Mouse (Mus musculus) heart, embryonic 16.5 days (tissue): ENCODE data around the gene Vps45. TPM values are rescaled to one million over a fixed set of nuclear protein-coding genes. Genes with fewer than 3 reads are reported as not detected.
A peak's percentile ranks its signal among the peaks of the same experiment; 100 is the strongest.

Experiments
- ATAC-seq: fragments of 200-750 bp; cut with Nextera tagmentation; replicated peaks from 2 replicates; pipeline ENCODE4 v1.8.0; 2017; ENCODE audit warnings: moderate number of reproducible peaks; ENCODE audit not compliant: insufficient read depth, low FRiP score; ENCODE audit errors: extremely low read depth
- H3K27ac ChIP-seq: fragments of 300-500 bp; sonication (generic); 2 replicates; pipeline ENCODE4 v1.5.1; 2014; ENCODE audit warnings: mild to moderate bottlenecking, low read length, control low read depth, moderate library complexity
- H3K27me3 ChIP-seq: fragments of 300-500 bp; sonication (generic); 2 replicates; pipeline ENCODE4 v1.6.1; 2014; ENCODE audit warnings: low read length, mixed read lengths; ENCODE audit not compliant: control insufficient read depth, insufficient read depth
- H3K36me3 ChIP-seq: fragments of 300-500 bp; sonication (generic); 2 replicates; pipeline ENCODE4 v1.6.1; 2014; ENCODE audit not compliant: control insufficient read depth, insufficient read depth
- H3K4me1 ChIP-seq: fragments of 300-500 bp; sonication (generic); 2 replicates; pipeline ENCODE4 v1.6.1; 2014; ENCODE audit warnings: low read length, mixed read lengths; ENCODE audit not compliant: control insufficient read depth, insufficient read depth
- H3K4me2 ChIP-seq: fragments of 300-500 bp; sonication (generic); 2 replicates; pipeline ENCODE4 v1.6.1; 2014; ENCODE audit warnings: low read depth, mild to moderate bottlenecking, control low read depth, low read length
- H3K4me3 ChIP-seq: fragments of 300-500 bp; sonication (generic); 2 replicates; pipeline ENCODE4 v1.5.1; 2014; ENCODE audit warnings: mild to moderate bottlenecking, control low read depth, low read length
- H3K9ac ChIP-seq: fragments of 300-500 bp; sonication (generic); 2 replicates; pipeline ENCODE4 v1.6.1; 2014; ENCODE audit warnings: low read length, control low read depth
- H3K9me3 ChIP-seq: fragments of 300-500 bp; sonication (generic); replicated peaks from 2 replicates; pipeline ENCODE4 v1.6.1; 2016; ENCODE audit warnings: low read length; ENCODE audit not compliant: control insufficient read depth
- WGBS: fragments of 180-500 bp; shearing (Covaris S2); extraction: QIAGEN DNeasy Blood & Tissue Kit; methylation state at CpG from one replicate; pipeline ENCODE4 v1.1.7; 2014; 5-methylcytosine and 5-hydroxymethylcytosine counted together
- polyA plus RNA-seq: library from polyadenylated mRNA; unstranded; fragments of >200 nt; fragmentation: Nextera tagmentation; extraction: Ambion mirVana; gene quantifications from 2 replicates; pipeline ENCODE4 v1.2.1, GENCODE M21; 2015

The Vps45 gene
- polyA plus RNA-seq = 34.6 and 39.4 TPM in 2 replicates

DNA sequence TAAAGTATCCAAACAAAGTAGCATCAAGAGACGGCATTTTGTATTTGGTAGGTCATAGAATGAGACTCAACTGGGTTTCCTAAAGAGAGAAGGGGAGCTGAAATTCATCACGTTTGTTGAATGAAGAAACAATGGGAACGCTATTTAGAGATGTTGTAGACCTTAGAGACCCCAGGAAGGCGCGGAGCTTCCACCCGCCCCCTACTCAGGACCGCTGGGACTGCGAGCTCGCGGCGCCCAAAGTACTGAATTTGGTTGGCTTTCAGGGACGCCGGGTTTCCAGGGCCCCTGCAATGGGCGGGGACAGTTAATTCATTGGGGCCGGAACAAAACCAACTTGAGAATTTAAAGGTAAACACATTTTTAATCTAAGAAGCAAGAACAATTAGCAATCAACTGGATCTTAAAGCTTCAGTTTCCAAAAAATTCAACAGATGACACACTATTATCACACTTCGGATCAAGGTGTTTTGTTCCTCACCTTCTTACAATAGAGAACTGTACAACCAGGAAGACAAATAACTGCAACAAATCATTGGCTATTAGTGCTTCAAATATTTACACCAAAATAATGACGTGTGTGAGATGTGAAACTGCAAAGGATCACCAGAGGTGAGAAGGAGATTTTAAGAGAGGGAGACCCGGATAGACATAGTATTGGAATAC, at the start of gene Vps45:
TSS of gene Vps45 (minus strand) at position 236 of the 666 bp plus-strand sequence.
- Histone ChIP-seq H3K9me3 (no peaks in the 10 kb centered on the region), H3K4me3 (peak within 1 kb of the TSS; percentile 75), H3K4me2 (peak within 1 kb of the TSS; percentile 97), H3K27ac (peak within 1 kb of the TSS; percentile 87), H3K27me3 (no peaks in the 10 kb centered on the region), H3K9ac (peak within 1 kb of the TSS; percentile 79), H3K4me1 (peaks cover 13% of the 10 kb centered on the region), H3K36me3 (no peaks in the 10 kb centered on the region)
- 2% methylated on average over 18 of the region's 18 CpGs for WGBS
- ATAC-seq = peak; percentile 78

DNA sequence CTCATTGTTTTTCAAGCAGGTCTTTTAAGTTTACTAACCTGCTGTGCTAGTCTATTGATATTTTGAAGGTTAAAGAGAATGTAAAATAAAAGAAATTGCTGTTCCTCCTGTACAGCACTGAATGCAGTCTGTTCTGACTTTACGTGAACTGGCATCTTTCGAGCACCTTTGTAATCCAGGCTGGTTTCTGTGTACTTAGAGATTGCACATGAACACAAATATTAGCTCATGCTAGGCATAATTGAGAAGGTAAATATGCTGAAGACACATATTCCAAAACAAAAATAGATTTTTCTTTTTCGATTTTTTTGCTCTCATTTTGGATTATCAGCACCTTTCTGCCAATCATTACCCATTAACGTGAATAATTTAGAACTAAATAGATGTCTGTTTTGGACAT, 47.9 kb upstream of the Vps45 start:
- no peaks in the 10 kb centered on the region for H3K27me3 ChIP-seq
- H3K4me2 ChIP-seq = no peak overlapping the region; the same call in 1 of the 2 replicates
- no peaks in the 10 kb centered on the region for H3K36me3 ChIP-seq
- no peaks in the 10 kb centered on the region for H3K9me3 ChIP-seq
- peaks cover 19% of the 10 kb centered on the region for H3K4me1 ChIP-seq
- H3K27ac ChIP-seq = no peak overlapping the region
- 74% methylated on average over 4 of the region's 4 CpGs for WGBS
- no peak overlapping the region for H3K4me3 ChIP-seq
- ATAC-seq = no peak
- no peak overlapping the region for H3K9ac ChIP-seq

DNA sequence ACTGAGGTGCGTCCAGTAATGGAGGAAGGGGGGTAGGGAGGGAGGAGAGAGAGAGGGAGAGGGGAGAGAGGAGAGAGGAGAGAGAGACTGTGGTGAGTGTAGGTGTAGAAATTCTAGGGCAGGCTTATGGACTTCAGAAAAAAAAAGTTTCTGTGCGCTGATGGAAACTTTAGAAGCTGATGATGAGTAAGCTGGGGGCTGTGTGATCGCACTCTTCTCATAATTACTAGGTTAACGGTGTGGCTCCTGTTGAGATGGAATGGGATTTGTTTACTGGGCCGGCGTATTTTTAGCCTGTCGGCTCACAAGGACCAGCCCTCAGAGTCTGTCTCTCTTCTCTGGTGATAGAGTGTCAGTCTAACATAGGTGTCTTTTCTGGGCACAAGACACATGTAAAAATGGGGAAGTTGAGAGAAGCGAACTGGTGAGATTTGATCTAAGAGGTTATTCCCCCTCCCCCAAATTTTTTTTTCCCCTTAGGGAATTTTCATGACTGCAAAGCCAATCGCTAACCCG, 47.0 kb upstream of the Vps45 start:
- Histone ChIP-seq H3K4me1 (peaks cover 19% of the 10 kb centered on the region), H3K9ac (peak overlapping the region; percentile 94), H3K27me3 (no peaks in the 10 kb centered on the region), H3K36me3 (no peaks in the 10 kb centered on the region), H3K4me2 (peak overlapping the region; percentile 73), H3K27ac (peak overlapping the region; percentile 98), H3K9me3 (no peaks in the 10 kb centered on the region), H3K4me3 (peak overlapping the region; percentile 90)
- ATAC-seq = no peak; the same call in 1 of the 2 replicates
- WGBS = 6% methylated on average over 10 of the region's 10 CpGs

DNA sequence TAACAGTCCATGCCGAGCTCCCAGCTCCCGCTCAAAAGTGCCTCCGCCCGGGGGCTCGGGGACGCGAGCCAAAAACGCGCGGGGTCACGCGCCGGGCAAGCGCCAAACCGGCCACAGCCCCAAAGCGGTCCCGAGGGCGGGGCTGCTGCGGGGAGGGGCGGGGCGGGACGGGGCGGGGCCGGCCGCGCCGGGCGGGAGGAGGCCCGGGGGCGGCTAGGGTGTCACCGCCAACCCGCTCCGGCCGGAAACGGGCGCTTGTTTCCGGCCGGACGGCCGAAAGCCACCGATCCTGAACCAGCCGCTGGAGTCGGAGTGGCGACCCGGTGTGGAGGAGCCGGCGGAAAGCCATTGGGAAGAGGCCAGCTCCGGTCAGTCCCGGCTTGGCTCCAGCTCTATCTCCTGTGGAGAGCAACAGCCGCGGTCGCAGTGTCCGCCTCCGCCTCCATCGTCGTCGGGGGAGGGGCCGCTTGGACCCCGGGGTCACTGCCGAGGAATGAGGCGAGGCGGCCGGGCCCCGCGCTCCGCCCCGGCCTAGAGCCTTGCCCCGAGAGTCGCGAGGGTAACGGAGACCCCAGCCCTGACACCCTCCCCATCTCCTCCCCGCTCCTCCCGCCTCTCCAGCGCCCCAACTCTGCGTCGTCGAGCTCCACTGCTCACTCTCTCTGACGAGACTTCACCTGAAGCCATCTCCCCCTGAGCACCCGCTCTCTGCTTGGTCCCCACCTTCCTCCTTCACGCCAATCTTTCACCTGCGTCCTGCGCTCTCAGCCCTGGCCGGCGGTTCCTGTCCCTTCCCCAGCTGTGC, 46.2 kb upstream of the Vps45 start, which contains the start of gene Otud7b:
TSS of gene Otud7b (plus strand) at position 267 of the 805 bp plus-strand sequence.
- Histone ChIP-seq H3K4me1 (peaks cover 19% of the 10 kb centered on the region), H3K9ac (peak within 1 kb of the TSS; percentile 94), H3K9me3 (no peaks in the 10 kb centered on the region), H3K27me3 (no peaks in the 10 kb centered on the region), H3K4me2 (peak within 1 kb of the TSS; percentile 73), H3K4me3 (peak within 1 kb of the TSS; percentile 90), H3K36me3 (no peaks in the 10 kb centered on the region), H3K27ac (peak within 1 kb of the TSS; percentile 98)
- WGBS = under 1% methylated on average over 83 of the region's 84 CpGs
- ATAC-seq = peak; percentile 93

DNA sequence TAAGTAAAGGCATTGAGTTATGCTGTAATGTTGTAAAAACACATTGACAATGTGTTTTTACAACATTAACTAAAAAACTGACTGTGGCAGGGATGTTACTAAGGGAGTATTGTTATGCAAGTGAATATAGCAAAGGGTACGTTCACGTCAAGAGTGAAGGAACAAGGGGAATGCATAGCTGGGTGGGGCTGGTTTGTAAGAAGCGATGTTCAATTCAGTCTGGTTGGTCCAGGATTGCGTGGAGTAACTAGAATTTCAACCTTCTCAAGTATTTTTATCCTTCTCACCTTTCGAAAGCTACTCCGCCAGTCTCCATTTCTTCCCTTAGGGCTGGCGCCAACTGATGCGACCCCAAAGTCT, 45.6 kb upstream of the Vps45 start:
- WGBS = under 1% methylated on average over 8 of the region's 8 CpGs
- Histone ChIP-seq H3K27me3 (no peaks in the 10 kb centered on the region), H3K9ac (peak overlapping the region; percentile 94), H3K4me1 (peaks cover 19% of the 10 kb centered on the region), H3K4me2 (peak overlapping the region; percentile 70), H3K9me3 (no peaks in the 10 kb centered on the region), H3K4me3 (peak overlapping the region; percentile 90), H3K36me3 (no peaks in the 10 kb centered on the region), H3K27ac (peak overlapping the region; percentile 98)
- ATAC-seq = peak; percentile 5; the same call in 1 of the 2 replicates

DNA sequence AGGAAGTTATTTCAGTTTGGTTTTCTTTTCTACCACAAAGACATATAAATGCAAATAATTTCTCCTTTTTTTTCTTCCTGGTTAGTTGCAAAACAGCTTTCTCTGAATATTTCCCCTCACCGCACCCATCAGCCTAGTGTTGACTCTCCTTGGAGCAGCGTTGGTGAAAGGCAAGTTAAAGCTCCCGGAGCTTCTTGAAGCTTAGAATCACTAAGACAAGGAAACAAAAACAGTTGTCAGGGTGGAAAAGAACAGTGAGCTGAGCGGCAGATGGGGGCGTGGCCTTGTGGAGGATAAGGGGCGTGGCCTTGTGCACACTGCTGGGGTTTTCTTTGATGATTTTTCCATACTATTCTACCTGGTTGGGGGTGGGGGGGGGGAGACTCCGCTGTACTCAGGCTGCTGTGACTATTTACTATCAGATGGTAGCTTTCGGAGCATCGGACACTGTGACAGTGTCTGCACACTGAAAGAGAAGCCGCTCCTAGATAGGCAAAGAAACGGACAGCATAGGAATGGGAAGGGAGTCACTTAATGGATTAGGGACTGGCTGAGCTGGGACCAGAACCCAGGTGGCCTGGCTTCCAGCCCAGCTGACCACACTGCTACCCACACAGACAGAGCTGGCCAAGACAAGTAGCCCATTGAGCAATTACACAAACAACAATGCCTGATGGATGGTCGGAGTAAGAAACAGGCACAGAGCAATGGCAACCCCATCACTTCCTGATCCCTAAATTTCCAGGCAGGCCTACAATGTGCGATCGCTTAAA, 44.0 kb upstream of the Vps45 start:
- Histone ChIP-seq H3K4me3 (peak overlapping the region; percentile 44), H3K9me3 (no peaks in the 10 kb centered on the region), H3K27ac (no peak overlapping the region), H3K9ac (peak overlapping the region; percentile 65), H3K27me3 (no peaks in the 10 kb centered on the region), H3K4me1 (peaks cover 25% of the 10 kb centered on the region), H3K36me3 (no peaks in the 10 kb centered on the region), H3K4me2 (peak overlapping the region; percentile 67)
- ATAC-seq = no peak
- 23% methylated on average over 14 of the region's 14 CpGs for WGBS

DNA sequence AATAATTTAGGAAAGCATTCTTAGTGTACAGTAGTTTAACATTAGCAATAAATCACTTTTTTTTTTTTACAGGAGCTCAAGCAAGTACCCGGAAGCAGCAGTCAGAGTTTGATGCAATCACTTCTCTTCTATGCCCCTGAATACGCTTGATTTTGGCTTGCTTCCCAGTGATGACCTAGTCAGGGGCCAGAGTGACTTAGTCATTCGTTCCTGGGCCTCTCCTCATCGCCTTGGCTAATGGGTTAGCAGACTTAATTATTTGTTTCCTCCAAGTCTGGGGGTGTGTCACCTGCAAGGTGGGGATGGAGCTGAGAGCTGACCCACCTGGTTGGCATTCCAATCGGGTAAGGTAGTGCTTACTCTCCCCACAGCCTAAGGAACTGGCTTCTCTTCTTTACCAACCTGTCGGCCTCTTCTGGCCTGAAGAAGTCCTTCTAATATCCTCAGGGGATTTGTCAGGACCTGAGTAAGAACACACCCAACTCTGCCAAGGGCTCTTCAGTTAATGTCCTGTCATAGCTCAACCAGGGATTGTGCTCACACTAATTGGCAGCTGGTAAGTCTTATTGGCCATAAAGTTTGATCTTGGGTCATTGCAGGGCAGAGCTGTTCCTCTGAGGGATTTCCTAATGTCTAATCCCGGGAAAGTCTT, 40.5 kb upstream of the Vps45 start:
- Histone ChIP-seq H3K4me1 (peaks cover 18% of the 10 kb centered on the region), H3K27ac (no peak overlapping the region), H3K9me3 (no peaks in the 10 kb centered on the region), H3K4me2 (no peak overlapping the region), H3K9ac (no peak overlapping the region), H3K4me3 (no peak overlapping the region), H3K36me3 (no peaks in the 10 kb centered on the region), H3K27me3 (no peaks in the 10 kb centered on the region)
- 34% methylated on average over 7 of the region's 7 CpGs for WGBS
- no peak for ATAC-seq

DNA sequence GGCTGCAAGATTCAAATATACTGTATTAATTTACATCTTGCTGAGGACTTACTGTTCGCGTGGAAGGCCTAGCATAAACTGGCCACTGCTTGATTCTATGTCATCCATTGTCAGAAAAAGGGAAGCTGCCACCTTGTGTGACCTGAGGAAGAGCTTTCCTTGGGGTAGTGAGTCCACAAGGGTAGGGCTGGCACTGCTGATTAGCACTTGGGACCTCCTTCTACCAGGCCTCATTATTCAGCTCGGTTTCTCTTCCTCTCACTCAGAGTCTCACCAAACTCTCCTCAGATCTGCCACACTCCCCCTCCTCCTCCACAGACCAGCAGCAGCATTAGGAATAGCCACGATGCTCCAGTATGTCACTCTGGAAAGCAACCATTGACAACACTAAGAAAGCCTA, 39.9 kb upstream of the Vps45 start:
- no peak overlapping the region for H3K27ac ChIP-seq
- no peaks in the 10 kb centered on the region for H3K9me3 ChIP-seq
- 62% methylated on average over 4 of the region's 4 CpGs for WGBS
- ATAC-seq = no peak
- H3K4me2 ChIP-seq = no peak overlapping the region
- H3K27me3 ChIP-seq = no peaks in the 10 kb centered on the region
- no peak overlapping the region for H3K9ac ChIP-seq
- no peak overlapping the region for H3K4me3 ChIP-seq
- no peaks in the 10 kb centered on the region for H3K36me3 ChIP-seq
- peaks cover 19% of the 10 kb centered on the region for H3K4me1 ChIP-seq
